Mouse (Mus musculus): ENCODE measurements at regions not wholly inside any gene's neighbourhood (a gene's known extent, or its start where the extent isn't known, plus 50 kb on each side); places are given as distances from the start of the nearest gene placed in this dataset.

- Histone ChIP-seq H3K36me3 (replicated peaks in 1 of 2; ENCODE audit: control insufficient read depth in 1 of 2, insufficient read depth in 1 of 2, low read length in 1 of 2) (no peaks in the 10 kb centered on the region), H3K4me3 (replicated peaks in 1 of 3; ENCODE audit: low read depth in 2 of 3, low read length in 2 of 3, poor library complexity in 1 of 3) (no peak overlapping the region), H3K79me2 (replicated peaks; ENCODE audit: control insufficient read depth, extremely low read depth, insufficient read depth, poor library complexity, severe bottlenecking) (no peaks in the 10 kb centered on the region), H3K9me3 (replicated peaks; ENCODE audit: low read length) (no peaks in the 10 kb centered on the region), H3K4me2 (ENCODE audit: insufficient read depth, low read depth, poor library complexity, severe bottlenecking) (no peak overlapping the region), H3K27me3 (replicated peaks) (no peaks in the 10 kb centered on the region), H3K4me1 (ENCODE audit: control insufficient read depth in 1 of 2, insufficient read depth in 2 of 2) (peaks cover 5 to 8% of the 10 kb centered on the region in 2 experiments; a peak in 2 of 4 replicates), H3K27ac (ENCODE audit: insufficient read depth, low read depth) (no peak overlapping the region), H3K9ac (ENCODE audit: insufficient read depth, low read depth) (no peak overlapping the region)
- in situ Hi-C loops (cut with MboI; ENCODE audit: low pct_ligation_motif_present, low pct_unique_long_range_greater_than_20kb, low sequenced_read_pairs) (no loop called here), dilution Hi-C loops (cut with MboI; ENCODE audit: extremely low pct_ligation_motif_present, extremely low pct_unique_long_range_greater_than_20kb, low sequenced_read_pairs) (no loop called here)
- TF ChIP-seq ETS1 (conservative IDR thresholded peaks at IDR 0.05; ENCODE audit: low read depth, low read length) (no peak), HCFC1 (IDR thresholded peaks at IDR 0.05; ENCODE audit: low read depth, low read length) (no peak), EP300 (IDR thresholded peaks at IDR 0.05; ENCODE audit: low read length) (no peak), PAX5 (IDR thresholded peaks at IDR 0.05; ENCODE audit: low read length) (no peak), KAT2A (IDR thresholded peaks at IDR 0.05; ENCODE audit: insufficient replicate concordance, low read length) (no peak), MEF2A (IDR thresholded peaks at IDR 0.05; ENCODE audit: borderline replicate concordance, low read depth, low read length) (no peak), MAX (IDR thresholded peaks at IDR 0.05; ENCODE audit: low read length) (no peak), RCOR1 (conservative IDR thresholded peaks at IDR 0.05; ENCODE audit: low read depth, low read length) (no peak), ZMIZ1 (IDR thresholded peaks at IDR 0.05; ENCODE audit: low read depth, low read length) (no peak), ELF1 (IDR thresholded peaks at IDR 0.05; ENCODE audit: low read depth, low read length) (no peak), RAD21 (IDR thresholded peaks at IDR 0.05; ENCODE audit: low read depth, low read length) (no peak), BHLHE40 (IDR thresholded peaks at IDR 0.05; ENCODE audit: low read depth, low read length) (no peak), E2F4 (IDR thresholded peaks at IDR 0.05; ENCODE audit: insufficient replicate concordance, low read depth, low read length) (no peak), SIN3A (IDR thresholded peaks at IDR 0.05; ENCODE audit: low read length) (no peak), TBP (conservative IDR thresholded peaks at IDR 0.05; ENCODE audit: low read depth, low read length) (no peak), SMC3 (IDR thresholded peaks at IDR 0.05; ENCODE audit: low read depth, low read length) (no peak)
- DNase-seq (ENCODE audit: extremely low read depth): no peak
These were observed 71.0 kb upstream of the Fam241a start for GRCm38 (mm10) chr3:127967170-127967569.

- H3K36me3 ChIP-seq (replicated peaks in 1 of 2; ENCODE audit: control insufficient read depth in 1 of 2, insufficient read depth in 1 of 2, low read length in 1 of 2): no peaks in the 10 kb centered on the region
- H3K79me2 ChIP-seq (replicated peaks; ENCODE audit: control insufficient read depth, extremely low read depth, insufficient read depth, poor library complexity, severe bottlenecking): no peaks in the 10 kb centered on the region
- no peak overlapping the region for H3K9ac ChIP-seq (ENCODE audit: insufficient read depth, low read depth)
- H3K4me2 ChIP-seq (ENCODE audit: insufficient read depth, low read depth, poor library complexity, severe bottlenecking): no peak overlapping the region
- in situ Hi-C loops (cut with MboI; ENCODE audit: low pct_ligation_motif_present, low pct_unique_long_range_greater_than_20kb, low sequenced_read_pairs) (no loop called here), dilution Hi-C loops (cut with MboI; ENCODE audit: extremely low pct_ligation_motif_present, extremely low pct_unique_long_range_greater_than_20kb, low sequenced_read_pairs) (no loop called here)
- H3K4me1 ChIP-seq (ENCODE audit: control insufficient read depth in 1 of 2, insufficient read depth in 2 of 2): peaks cover 5 to 8% of the 10 kb centered on the region in 2 experiments; a peak in 2 of 4 replicates
- no peak overlapping the region for H3K27ac ChIP-seq (ENCODE audit: insufficient read depth, low read depth)
- TF ChIP-seq MEF2A (IDR thresholded peaks at IDR 0.05; ENCODE audit: borderline replicate concordance, low read depth, low read length): no peak
- no peaks in the 10 kb centered on the region for H3K9me3 ChIP-seq (replicated peaks; ENCODE audit: low read length)
- H3K27me3 ChIP-seq (replicated peaks): no peaks in the 10 kb centered on the region
- no peak for DNase-seq (ENCODE audit: extremely low read depth)
- H3K4me3 ChIP-seq (replicated peaks in 1 of 3; ENCODE audit: low read depth in 2 of 3, low read length in 2 of 3, poor library complexity in 1 of 3): no peak overlapping the region
These were observed 70.1 kb upstream of the Fam241a start for GRCm38 (mm10) chr3:127966214-127966613.
